Mouse (Mus musculus): Measurements from ENCODE around the gene Ctnna3.

Gene Ctnna3

GRCm38 (mm10) chr10:63689651-63690050 lies 259.8 kb downstream of the Ctnna3 start:
- DNase-seq (ENCODE audit: low read depth, low spot score) = no peak

GRCm38 (mm10) chr10:63692039-63692438 lies 262.1 kb downstream of the Ctnna3 start:
- DNase-seq (ENCODE audit: low read depth, low spot score) = no peak

GRCm38 (mm10) chr10:63710211-63710610 lies 280.3 kb downstream of the Ctnna3 start:
- no peak for DNase-seq (ENCODE audit: low read depth, low spot score)

GRCm38 (mm10) chr10:63712530-63712929 lies 282.6 kb downstream of the Ctnna3 start:
- DNase-seq (ENCODE audit: low read depth, low spot score) = no peak

GRCm38 (mm10) chr10:63714151-63714550 lies 284.3 kb downstream of the Ctnna3 start:
- DNase-seq (ENCODE audit: low read depth, low spot score) = no peak

- DNase-seq (ENCODE audit: low read depth, low spot score) = no peak
Measured at GRCm38 (mm10) chr10:63768871-63769270, 339.0 kb downstream of the Ctnna3 start.

- DNase-seq (ENCODE audit: low read depth, low spot score) = no peak
Measured at GRCm38 (mm10) chr10:63771656-63772055, 341.8 kb downstream of the Ctnna3 start.

GRCm38 (mm10) chr10:63772074-63772473 lies 342.2 kb downstream of the Ctnna3 start:
- DNase-seq (ENCODE audit: low read depth, low spot score) = no peak

GRCm38 (mm10) chr10:63781948-63782347 lies 352.1 kb downstream of the Ctnna3 start:
- DNase-seq (ENCODE audit: low read depth, low spot score) = no peak

GRCm38 (mm10) chr10:63784808-63785535 lies 355.1 kb downstream of the Ctnna3 start:
- no peak for DNase-seq (ENCODE audit: low read depth, low spot score)

GRCm38 (mm10) chr10:63786390-63786789 lies 356.5 kb downstream of the Ctnna3 start:
- DNase-seq (ENCODE audit: low read depth, low spot score) = no peak

GRCm38 (mm10) chr10:63803909-63804308 lies 374.0 kb downstream of the Ctnna3 start:
- DNase-seq (ENCODE audit: low read depth, low spot score) = no peak

GRCm38 (mm10) chr10:63805551-63805950 lies 375.7 kb downstream of the Ctnna3 start:
- DNase-seq (ENCODE audit: low read depth, low spot score) = no peak

GRCm38 (mm10) chr10:63806254-63806653 lies 376.4 kb downstream of the Ctnna3 start:
- no peak for DNase-seq (ENCODE audit: low read depth, low spot score)

GRCm38 (mm10) chr10:63810043-63810617 lies 380.2 kb downstream of the Ctnna3 start:
- no peak for DNase-seq (ENCODE audit: low read depth, low spot score)

- DNase-seq (ENCODE audit: low read depth, low spot score) = no peak
Measured at GRCm38 (mm10) chr10:63839011-63839410, 409.1 kb downstream of the Ctnna3 start.

GRCm38 (mm10) chr10:63851946-63852345 lies 422.0 kb downstream of the Ctnna3 start:
- no peak for DNase-seq (ENCODE audit: low read depth, low spot score)

- no peak for DNase-seq (ENCODE audit: low read depth, low spot score)
Measured at GRCm38 (mm10) chr10:63869123-63869522, 439.2 kb downstream of the Ctnna3 start.

- DNase-seq (ENCODE audit: low read depth, low spot score) = no peak
Measured at GRCm38 (mm10) chr10:63880462-63880903, 450.6 kb downstream of the Ctnna3 start.

- DNase-seq (ENCODE audit: low read depth, low spot score) = no peak
Measured at GRCm38 (mm10) chr10:63886449-63887088, 456.7 kb downstream of the Ctnna3 start.

GRCm38 (mm10) chr10:63894612-63895011 lies 464.7 kb downstream of the Ctnna3 start:
- no peak for DNase-seq (ENCODE audit: low read depth, low spot score)

- DNase-seq (ENCODE audit: low read depth, low spot score) = no peak
Measured at GRCm38 (mm10) chr10:63899891-63900290, 470.0 kb downstream of the Ctnna3 start.

GRCm38 (mm10) chr10:63908878-63909277 lies 479.0 kb downstream of the Ctnna3 start:
- DNase-seq (ENCODE audit: low read depth, low spot score) = no peak

Measured in A20 (cell line).